Mouse (Mus musculus): ENCODE results near the gene Fam117a. TPM values are rescaled to one million over a fixed set of nuclear protein-coding genes. Genes with fewer than 3 reads are reported as not detected.
A peak's percentile ranks its signal among the peaks of the same experiment; 100 is the strongest.

Fam117a gene
- total RNA-seq, 1 experiment = 26.2 TPM

DNA sequence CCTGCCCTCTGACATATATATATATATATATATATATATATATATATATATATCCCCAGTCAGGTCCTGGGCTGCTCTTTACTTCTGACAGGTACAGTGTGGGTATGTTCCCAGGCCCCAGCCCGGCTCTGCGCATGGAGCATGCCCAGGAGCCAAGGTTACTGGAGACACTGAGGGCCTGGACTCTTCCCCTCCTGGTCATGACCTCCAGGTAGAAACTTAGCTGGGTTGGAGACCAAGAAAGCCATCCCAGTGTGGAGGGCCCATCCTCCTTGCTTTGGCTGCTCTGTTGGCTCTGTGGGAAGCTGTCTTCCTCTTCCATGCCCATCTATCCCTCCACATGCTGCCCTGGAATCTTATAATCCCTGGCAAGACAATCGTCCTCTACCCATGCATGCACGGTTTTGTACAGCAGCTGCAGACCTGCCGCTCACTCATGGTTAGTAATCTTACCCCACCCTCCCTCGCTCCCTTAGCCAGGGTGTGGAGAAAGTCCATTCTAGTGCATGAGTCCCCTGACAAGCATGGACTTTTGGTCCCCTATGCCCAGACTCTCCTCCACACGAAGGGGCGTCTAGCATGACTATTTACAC is 31.5 kb downstream of the Fam117a start:
- in situ Hi-C loops (cut with MboI; ENCODE audit: low sequenced_read_pairs in 2 of 2, unreplicated experiment in 2 of 2) = no loop called here

DNA sequence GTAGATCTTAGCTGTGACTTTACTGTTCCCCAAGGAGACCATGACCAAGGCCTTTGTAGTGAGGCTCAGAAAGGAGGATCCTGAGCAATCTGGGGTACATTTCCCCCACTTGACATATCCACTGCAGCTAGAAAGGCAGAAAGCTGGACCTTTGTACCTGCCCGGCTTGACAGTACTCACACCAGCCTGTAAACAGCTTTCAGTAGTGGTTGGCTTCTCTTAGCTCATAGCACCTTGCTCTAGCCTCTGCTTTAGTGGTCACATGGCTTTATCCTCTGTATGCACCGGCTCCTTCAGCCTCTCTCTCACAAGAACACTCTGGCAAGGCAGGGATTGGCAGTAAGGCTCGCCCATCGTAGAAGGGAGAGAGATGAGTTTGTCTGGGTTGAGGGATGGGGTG is 32.1 kb downstream of the Fam117a start:
- no peak overlapping the region for H3K9ac ChIP-seq (ENCODE audit: insufficient read depth, low read depth, low read length, poor library complexity, severe bottlenecking)
- in situ Hi-C loops (cut with MboI; ENCODE audit: low sequenced_read_pairs in 2 of 2, unreplicated experiment in 2 of 2) = no loop called here
- peaks cover 23% of the 10 kb centered on the region for H3K36me3 ChIP-seq (ENCODE audit: control insufficient read depth, insufficient read depth, low read length, poor library complexity, severe bottlenecking)
- H3K4me1 ChIP-seq (ENCODE audit: control insufficient read depth in 2 of 2, insufficient read depth in 2 of 2, low read length in 2 of 2, poor library complexity in 1 of 2) = peaks cover 0 to 1% of the 10 kb centered on the region in 2 experiments; a peak in 1 of 4 replicates
- TF ChIP-seq HCFC1 (IDR thresholded peaks at IDR 0.05; ENCODE audit: borderline replicate concordance, insufficient read depth, low read length) = no peak
- no peak for TF ChIP-seq CHD2 (IDR thresholded peaks at IDR 0.05; ENCODE audit: low read depth, low read length)
- no peak for TF ChIP-seq ZC3H11A (IDR thresholded peaks at IDR 0.05; ENCODE audit: borderline replicate concordance, low read depth, low read length)
- TF ChIP-seq ZNF384 (IDR thresholded peaks at IDR 0.05; ENCODE audit: low read depth, low read length) = no peak
- TF ChIP-seq MAFK (IDR thresholded peaks at IDR 0.05; ENCODE audit: insufficient read depth, low read depth, low read length) = no peak
- no peaks in the 10 kb centered on the region for H3K9me3 ChIP-seq (ENCODE audit: control insufficient read depth, insufficient read depth, low read depth, low read length)
- H3K27ac ChIP-seq (ENCODE audit: insufficient read depth, low read depth, low read length, poor library complexity, severe bottlenecking) = no peak overlapping the region; the same call in 1 of the 2 replicates
- no peak for DNase-seq (ENCODE audit: low read depth, low spot score)
- H3K4me3 ChIP-seq (ENCODE audit: insufficient read depth in 1 of 2, low read depth in 1 of 2, low read length in 2 of 2, poor library complexity in 1 of 2, severe bottlenecking in 1 of 2) = no peak overlapping the region

More for the DNA sequence above, 31.5 kb downstream of the Fam117a start:
- Histone ChIP-seq H3K4me1 (ENCODE audit: control insufficient read depth in 2 of 2, insufficient read depth in 2 of 2, low read length in 2 of 2, poor library complexity in 1 of 2) (peaks cover 0 to 1% of the 10 kb centered on the region in 2 experiments; a peak in 1 of 4 replicates), H3K9me3 (ENCODE audit: control insufficient read depth, insufficient read depth, low read depth, low read length) (no peaks in the 10 kb centered on the region), H3K4me3 (ENCODE audit: insufficient read depth in 1 of 2, low read depth in 1 of 2, low read length in 2 of 2, poor library complexity in 1 of 2, severe bottlenecking in 1 of 2) (no peak overlapping the region), H3K27ac (ENCODE audit: insufficient read depth, low read depth, low read length, poor library complexity, severe bottlenecking) (no peak overlapping the region), H3K9ac (ENCODE audit: insufficient read depth, low read depth, low read length, poor library complexity, severe bottlenecking) (no peak overlapping the region), H3K36me3 (ENCODE audit: control insufficient read depth, insufficient read depth, low read length, poor library complexity, severe bottlenecking) (peaks cover 26% of the 10 kb centered on the region)
- no peak for DNase-seq (ENCODE audit: low read depth, low spot score)
- TF ChIP-seq ZNF384 (IDR thresholded peaks at IDR 0.05; ENCODE audit: low read depth, low read length) = no peak
- TF ChIP-seq ZC3H11A (IDR thresholded peaks at IDR 0.05; ENCODE audit: borderline replicate concordance, low read depth, low read length) = no peak
- TF ChIP-seq HCFC1 (IDR thresholded peaks at IDR 0.05; ENCODE audit: borderline replicate concordance, insufficient read depth, low read length) = no peak
- no peak for TF ChIP-seq CHD2 (IDR thresholded peaks at IDR 0.05; ENCODE audit: low read depth, low read length)
- no peak for TF ChIP-seq MAFK (IDR thresholded peaks at IDR 0.05; ENCODE audit: insufficient read depth, low read depth, low read length)

DNA sequence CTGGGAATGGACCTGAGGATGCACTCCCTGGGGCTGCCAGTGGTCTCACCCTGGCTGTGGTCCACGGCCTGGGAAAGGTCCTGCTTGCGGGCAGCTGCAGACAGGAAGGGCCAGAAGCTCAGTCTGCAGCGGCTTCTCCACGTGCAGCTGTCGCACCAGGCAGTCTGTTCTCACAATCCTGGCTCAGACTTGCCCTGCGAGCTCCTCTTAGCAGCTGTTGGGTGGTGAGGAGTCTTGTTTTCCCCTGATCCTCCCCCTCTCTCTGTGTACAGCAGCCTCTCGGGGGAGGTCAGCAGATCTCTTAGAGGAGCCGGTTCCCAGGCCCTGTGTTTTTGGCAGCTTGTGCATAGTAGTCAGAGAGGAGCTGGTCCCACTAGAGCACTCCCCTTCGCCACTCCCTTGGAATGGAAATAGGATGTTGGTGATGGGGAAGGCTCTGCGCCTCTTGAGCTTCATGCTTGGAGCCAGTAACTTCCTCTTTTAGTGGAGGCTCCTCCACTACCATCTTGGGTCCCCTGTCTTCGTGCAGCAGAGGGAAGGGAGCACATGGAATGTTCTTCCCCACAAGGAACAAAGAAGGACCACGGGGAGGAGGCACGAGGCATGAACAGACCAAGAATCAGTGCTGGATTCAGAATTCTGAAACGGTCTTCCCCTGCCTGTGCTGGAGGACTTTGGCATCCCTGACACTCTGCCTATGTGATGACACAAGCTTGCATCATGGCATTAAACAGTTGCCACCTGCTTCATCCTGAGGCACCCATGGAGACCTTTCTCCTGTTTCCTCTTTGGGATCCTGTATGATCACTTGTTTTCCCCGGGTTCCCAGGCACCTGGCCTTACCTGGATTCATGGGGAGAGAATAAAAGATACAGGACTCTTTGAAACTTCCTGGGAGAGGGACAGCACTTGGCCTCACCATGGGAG is 33.4 kb downstream of the Fam117a start:
- Histone ChIP-seq H3K4me3 (ENCODE audit: insufficient read depth in 1 of 2, low read depth in 1 of 2, low read length in 2 of 2, poor library complexity in 1 of 2, severe bottlenecking in 1 of 2) (no peak overlapping the region), H3K4me1 (ENCODE audit: control insufficient read depth in 2 of 2, insufficient read depth in 2 of 2, low read length in 2 of 2, poor library complexity in 1 of 2) (peaks cover 0 to 1% of the 10 kb centered on the region in 2 experiments; a peak in 1 of 4 replicates), H3K36me3 (ENCODE audit: control insufficient read depth, insufficient read depth, low read length, poor library complexity, severe bottlenecking) (peaks cover 24% of the 10 kb centered on the region), H3K9ac (ENCODE audit: insufficient read depth, low read depth, low read length, poor library complexity, severe bottlenecking) (no peak overlapping the region), H3K27ac (ENCODE audit: insufficient read depth, low read depth, low read length, poor library complexity, severe bottlenecking) (no peak overlapping the region), H3K9me3 (ENCODE audit: control insufficient read depth, insufficient read depth, low read depth, low read length) (no peaks in the 10 kb centered on the region)
- DNase-seq (ENCODE audit: low read depth, low spot score) = no peak
- TF ChIP-seq MAFK (IDR thresholded peaks at IDR 0.05; ENCODE audit: insufficient read depth, low read depth, low read length) (no peak), ZNF384 (IDR thresholded peaks at IDR 0.05; ENCODE audit: low read depth, low read length) (no peak), ZC3H11A (IDR thresholded peaks at IDR 0.05; ENCODE audit: borderline replicate concordance, low read depth, low read length) (no peak), CHD2 (IDR thresholded peaks at IDR 0.05; ENCODE audit: low read depth, low read length) (no peak), HCFC1 (IDR thresholded peaks at IDR 0.05; ENCODE audit: borderline replicate concordance, insufficient read depth, low read length) (no peak)
- in situ Hi-C loops (cut with MboI; ENCODE audit: low sequenced_read_pairs in 2 of 2, unreplicated experiment in 2 of 2) = no loop called here

DNA sequence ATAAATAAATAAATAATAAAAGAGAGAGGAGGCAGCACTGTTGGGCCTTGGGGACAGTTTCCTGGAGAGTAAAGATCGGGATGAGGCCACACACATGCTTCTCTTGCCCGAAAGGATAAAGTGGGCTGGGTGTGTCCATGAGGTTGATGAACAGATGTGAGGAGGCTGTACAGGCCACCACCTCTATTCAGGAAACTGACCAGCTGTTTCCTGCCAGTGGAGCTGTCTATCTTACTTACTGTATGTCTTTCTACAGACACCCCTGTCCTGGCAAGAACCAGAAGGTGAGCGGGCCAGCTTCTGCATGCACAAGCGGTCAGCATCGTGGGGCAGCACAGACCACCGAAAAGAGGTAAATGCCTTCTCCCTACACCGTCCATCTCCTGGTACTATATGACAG is 34.4 kb downstream of the Fam117a start:
- no peaks in the 10 kb centered on the region for H3K9me3 ChIP-seq (ENCODE audit: control insufficient read depth, insufficient read depth, low read depth, low read length)
- in situ Hi-C loops (cut with MboI; ENCODE audit: low sequenced_read_pairs in 2 of 2, unreplicated experiment in 2 of 2) = no loop called here
- H3K4me3 ChIP-seq (ENCODE audit: insufficient read depth in 1 of 2, low read depth in 1 of 2, low read length in 2 of 2, poor library complexity in 1 of 2, severe bottlenecking in 1 of 2) = no peak overlapping the region
- no peak overlapping the region for H3K9ac ChIP-seq (ENCODE audit: insufficient read depth, low read depth, low read length, poor library complexity, severe bottlenecking)
- no peak for DNase-seq (ENCODE audit: low read depth, low spot score)
- peaks cover 31% of the 10 kb centered on the region for H3K36me3 ChIP-seq (ENCODE audit: control insufficient read depth, insufficient read depth, low read length, poor library complexity, severe bottlenecking)
- no peak overlapping the region for H3K27ac ChIP-seq (ENCODE audit: insufficient read depth, low read depth, low read length, poor library complexity, severe bottlenecking)
- H3K4me1 ChIP-seq (ENCODE audit: control insufficient read depth in 2 of 2, insufficient read depth in 2 of 2, low read length in 2 of 2, poor library complexity in 1 of 2) = peaks cover 0 to 1% of the 10 kb centered on the region in 2 experiments; a peak in 1 of 4 replicates
- TF ChIP-seq ZNF384 (IDR thresholded peaks at IDR 0.05; ENCODE audit: low read depth, low read length) (0 out of 2 replicates have a peak, but pooled peaks have one; percentile 60), MAFK (IDR thresholded peaks at IDR 0.05; ENCODE audit: insufficient read depth, low read depth, low read length) (no peak), ZC3H11A (IDR thresholded peaks at IDR 0.05; ENCODE audit: borderline replicate concordance, low read depth, low read length) (no peak), HCFC1 (IDR thresholded peaks at IDR 0.05; ENCODE audit: borderline replicate concordance, insufficient read depth, low read length) (no peak), CHD2 (IDR thresholded peaks at IDR 0.05; ENCODE audit: low read depth, low read length) (no peak)

Data from ES-E14 (cell line).